Mouse (Mus musculus): Measurements from ENCODE around the gene Atp1a3. TPM values are rescaled to one million over a fixed set of nuclear protein-coding genes. Genes with fewer than 3 reads are reported as not detected.
A peak's percentile ranks its signal among the peaks of the same experiment; 100 is the strongest.

The Atp1a3 gene
- total and polyA plus RNA-seq, 2 experiments from 2014 or later: 493 to 727 TPM

- 0 out of 2 replicates have a peak overlapping the region, but pooled peaks have one; percentile 6 for H3K4me2 ChIP-seq (ENCODE audit: low read depth, low read length, poor library complexity, severe bottlenecking)
- TF ChIP-seq CTCF (IDR thresholded peaks at IDR 0.05): no peak
- WGBS: under 1% methylated on average over 13 of the region's 15 CpGs
- H3K36me3 ChIP-seq (ENCODE audit: insufficient read depth, low read length): peaks cover 8% of the 10 kb centered on the region; the same call in 1 of the 2 replicates
- H3K9ac ChIP-seq (replicated peaks; ENCODE audit: low read length, poor library complexity, severe bottlenecking): no peak overlapping the region
- H3K27ac ChIP-seq (ENCODE audit: low read depth, low read length): no peak overlapping the region
- ATAC-seq (ENCODE audit: low FRiP score): no peak
- no peak for DNase-seq (ENCODE audit: low spot score)
- H3K9me3 ChIP-seq (ENCODE audit: low read length): no peaks in the 10 kb centered on the region
- H3K27me3 ChIP-seq (ENCODE audit: insufficient read depth, low read length): peaks cover 48% of the 10 kb centered on the region
- H3K4me3 ChIP-seq (ENCODE audit: low read depth, low read length): peak overlapping the region; percentile 12
- H3K4me1 ChIP-seq (ENCODE audit: insufficient read depth, low read length): 0 out of 2 replicates have a peak, but pooled peaks cover 3% of the 10 kb centered on the region
Measured at GRCm38 (mm10) chr7:24931651-24932050, 74.1 kb downstream of the Atp1a3 start.

DNA sequence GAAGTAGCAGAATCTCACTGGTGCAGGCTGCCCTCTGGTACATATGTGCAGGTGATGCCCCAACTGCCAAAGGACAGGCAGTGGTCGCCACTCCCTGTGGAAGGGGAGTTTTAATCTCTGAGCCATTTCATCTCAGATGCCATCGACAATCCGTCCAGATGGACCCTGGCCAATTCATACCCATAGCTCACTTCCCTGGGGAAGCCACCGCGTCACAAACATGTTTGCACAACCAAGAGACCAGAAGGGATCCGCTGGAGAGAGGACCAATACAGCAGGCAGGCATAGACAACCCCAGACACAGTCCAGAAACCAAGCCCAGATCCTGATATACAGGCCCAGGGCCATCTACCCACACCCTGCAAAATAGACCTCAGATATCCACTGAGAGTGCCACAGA lies 75.3 kb downstream of the Atp1a3 start:
- Histone ChIP-seq H3K9me3 (ENCODE audit: low read length) (no peaks in the 10 kb centered on the region), H3K27ac (ENCODE audit: low read depth, low read length) (no peak overlapping the region), H3K4me1 (ENCODE audit: insufficient read depth, low read length) (0 out of 2 replicates have a peak, but pooled peaks cover 3% of the 10 kb centered on the region), H3K36me3 (ENCODE audit: insufficient read depth, low read length) (peaks cover 16% of the 10 kb centered on the region), H3K4me3 (ENCODE audit: low read depth, low read length) (no peak overlapping the region), H3K27me3 (ENCODE audit: insufficient read depth, low read length) (peaks cover 48% of the 10 kb centered on the region), H3K9ac (replicated peaks; ENCODE audit: low read length, poor library complexity, severe bottlenecking) (no peak overlapping the region), H3K4me2 (ENCODE audit: low read depth, low read length, poor library complexity, severe bottlenecking) (no peak overlapping the region)
- WGBS: 45% methylated on average over 6 of the region's 6 CpGs
- TF ChIP-seq CTCF (IDR thresholded peaks at IDR 0.05): no peak
- DNase-seq (ENCODE audit: low spot score): no peak
- no peak for ATAC-seq (ENCODE audit: low FRiP score)

Small RNA genes within 50 kb of the gene (microRNA-seq; reads per million reads assigned to microRNA genes)
- not detected for gene Mir7046 (ENCODE audit: borderline number of aligned reads)
- gene Mir7047 (ENCODE audit: borderline number of aligned reads): 2.0 reads per million

Other genes with a start within 250 kb of the Atp1a3 start
- gene Cd177, start 245.6 kb downstream of the Atp1a3 start, total RNA-seq (2014; rRNA removed): 0.16 and 1.0 TPM in 2 replicates
- 0.37 and 0.47 TPM in 2 replicates for gene Cd177, start 245.6 kb downstream of the Atp1a3 start, polyA plus RNA-seq (2015; fragmentation: Nextera tagmentation; extraction: Ambion mirVana)
- gene Ceacam10, start 228.8 kb downstream of the Atp1a3 start, total RNA-seq (2014; rRNA removed): 0.33 TPM in 1 of 2 replicates, not detected in the other
- 0.43 and 0.63 TPM in 2 replicates for gene Ceacam10, start 228.8 kb downstream of the Atp1a3 start, polyA plus RNA-seq (2015; fragmentation: Nextera tagmentation; extraction: Ambion mirVana)
- gene Gm9844, start 143.7 kb downstream of the Atp1a3 start, total RNA-seq (2014; rRNA removed): 5.9 and 13.5 TPM in 2 replicates
- gene Gm9844, start 143.7 kb downstream of the Atp1a3 start, polyA plus RNA-seq (2015; fragmentation: Nextera tagmentation; extraction: Ambion mirVana): 33.2 and 44.4 TPM in 2 replicates
- gene Lypd4, start 136.0 kb downstream of the Atp1a3 start, total RNA-seq (2014; rRNA removed): 0.19 TPM in 1 of 2 replicates, not detected in the other
- gene Lypd4, start 136.0 kb downstream of the Atp1a3 start, polyA plus RNA-seq (2015; fragmentation: Nextera tagmentation; extraction: Ambion mirVana): 0.16 and 0.28 TPM in 2 replicates
- 0.11 TPM in 1 of 2 replicates, not detected in the other for gene Dmrtc2, start 135.9 kb downstream of the Atp1a3 start, total RNA-seq (2014; rRNA removed)
- gene Dmrtc2, start 135.9 kb downstream of the Atp1a3 start, polyA plus RNA-seq (2015; fragmentation: Nextera tagmentation; extraction: Ambion mirVana): 0.31 and 0.70 TPM in 2 replicates
- 364 and 448 TPM in 2 replicates for gene Rps19, start 121.6 kb downstream of the Atp1a3 start, total RNA-seq (2014; rRNA removed)
- gene Rps19, start 121.6 kb downstream of the Atp1a3 start, polyA plus RNA-seq (2015; fragmentation: Nextera tagmentation; extraction: Ambion mirVana): 1,202 and 1,286 TPM in 2 replicates
- 0.27 and 0.42 TPM in 2 replicates for gene Cd79a, start 108.6 kb downstream of the Atp1a3 start, total RNA-seq (2014; rRNA removed)
- 0.82 and 0.85 TPM in 2 replicates for gene Cd79a, start 108.6 kb downstream of the Atp1a3 start, polyA plus RNA-seq (2015; fragmentation: Nextera tagmentation; extraction: Ambion mirVana)
- 19.1 and 27.5 TPM in 2 replicates for gene Arhgef1, start 103.0 kb downstream of the Atp1a3 start, total RNA-seq (2014; rRNA removed)
- gene Arhgef1, start 103.0 kb downstream of the Atp1a3 start, polyA plus RNA-seq (2015; fragmentation: Nextera tagmentation; extraction: Ambion mirVana): 29.0 and 33.0 TPM in 2 replicates
- 6.4 and 9.0 TPM in 2 replicates for gene Gm4881, start 61.5 kb downstream of the Atp1a3 start, total RNA-seq (2014; rRNA removed)
- 3.8 and 4.2 TPM in 2 replicates for gene Gm4881, start 61.5 kb downstream of the Atp1a3 start, polyA plus RNA-seq (2015; fragmentation: Nextera tagmentation; extraction: Ambion mirVana)
- gene Rabac1, start 33.2 kb downstream of the Atp1a3 start, total RNA-seq (2014; rRNA removed): 516 and 704 TPM in 2 replicates
- 466 and 515 TPM in 2 replicates for gene Rabac1, start 33.2 kb downstream of the Atp1a3 start, polyA plus RNA-seq (2015; fragmentation: Nextera tagmentation; extraction: Ambion mirVana)
- 153 and 161 TPM in 2 replicates for gene Grik5, start 66.4 kb upstream of the Atp1a3 start, total RNA-seq (2014; rRNA removed)
- 15.7 and 18.6 TPM in 2 replicates for gene Grik5, start 66.4 kb upstream of the Atp1a3 start, polyA plus RNA-seq (2015; fragmentation: Nextera tagmentation; extraction: Ambion mirVana)
- gene Zfp574, start 66.6 kb upstream of the Atp1a3 start, total RNA-seq (2014; rRNA removed): 37.4 and 38.0 TPM in 2 replicates
- gene Zfp574, start 66.6 kb upstream of the Atp1a3 start, polyA plus RNA-seq (2015; fragmentation: Nextera tagmentation; extraction: Ambion mirVana): 30.9 and 31.9 TPM in 2 replicates
- 7.6 and 9.0 TPM in 2 replicates for gene Pou2f2, start 173.8 kb upstream of the Atp1a3 start, total RNA-seq (2014; rRNA removed)
- gene Pou2f2, start 173.8 kb upstream of the Atp1a3 start, polyA plus RNA-seq (2015; fragmentation: Nextera tagmentation; extraction: Ambion mirVana): 28.9 and 35.9 TPM in 2 replicates
- 25.9 and 27.8 TPM in 2 replicates for gene Dedd2, start 214.7 kb upstream of the Atp1a3 start, total RNA-seq (2014; rRNA removed)
- gene Dedd2, start 214.7 kb upstream of the Atp1a3 start, polyA plus RNA-seq (2015; fragmentation: Nextera tagmentation; extraction: Ambion mirVana): 17.7 and 18.7 TPM in 2 replicates
- 8.1 and 9.5 TPM in 2 replicates for gene Zfp526, start 215.5 kb upstream of the Atp1a3 start, total RNA-seq (2014; rRNA removed)
- 0.94 and 1.0 TPM in 2 replicates for gene Zfp526, start 215.5 kb upstream of the Atp1a3 start, polyA plus RNA-seq (2015; fragmentation: Nextera tagmentation; extraction: Ambion mirVana)
- gene Gsk3a, start 231.9 kb upstream of the Atp1a3 start, total RNA-seq (2014; rRNA removed): 155 and 169 TPM in 2 replicates
- gene Gsk3a, start 231.9 kb upstream of the Atp1a3 start, polyA plus RNA-seq (2015; fragmentation: Nextera tagmentation; extraction: Ambion mirVana): 20.3 and 20.6 TPM in 2 replicates
- 15.8 TPM in 2 replicates for gene Erf, start 244.8 kb upstream of the Atp1a3 start, total RNA-seq (2014; rRNA removed)
- gene Erf, start 244.8 kb upstream of the Atp1a3 start, polyA plus RNA-seq (2015; fragmentation: Nextera tagmentation; extraction: Ambion mirVana): 2.2 and 3.0 TPM in 2 replicates